Mouse (Mus musculus) midbrain, embryonic 10.5 days (tissue): ENCODE results near the gene Olfr91. TPM values are rescaled to one million over a fixed set of nuclear protein-coding genes. Genes with fewer than 3 reads are reported as not detected.

Source experiments
- DNase-seq: peaks from one replicate; pipeline ENCODE4 v3.0.0-alpha.2; 2017; ENCODE audit warnings: low spot score
- H3K27ac ChIP-seq: fragments of 300-500 bp; sonication (generic); replicated peaks from 2 replicates; pipeline ENCODE4 v1.5.1; 2016; ENCODE audit warnings: mild to moderate bottlenecking
- H3K27me3 ChIP-seq: fragments of 300-500 bp; sonication (generic); 2 replicates; pipeline ENCODE4 v1.6.1; 2016; ENCODE audit warnings: low read depth, mild to moderate bottlenecking; ENCODE audit not compliant: poor library complexity, severe bottlenecking
- H3K36me3 ChIP-seq: fragments of 300-500 bp; sonication (generic); 2 replicates; pipeline ENCODE4 v1.6.1; 2016; ENCODE audit warnings: mild to moderate bottlenecking, moderate library complexity
- H3K4me1 ChIP-seq: fragments of 300-500 bp; sonication (generic); 2 replicates; pipeline ENCODE4 v1.6.1; 2016
- H3K4me3 ChIP-seq: fragments of 300-500 bp; sonication (generic); 2 replicates; pipeline ENCODE4 v1.5.1; 2016; ENCODE audit warnings: mild to moderate bottlenecking, moderate library complexity
- H3K9me3 ChIP-seq: fragments of 300-500 bp; sonication (generic); replicated peaks from 2 replicates; pipeline ENCODE4 v1.6.1; 2016; ENCODE audit warnings: mild to moderate bottlenecking
- WGBS: fragments of 180-500 bp; shearing (Covaris S2); methylation state at CpG from one replicate; pipeline ENCODE4 v1.1.7; 2016; 5-methylcytosine and 5-hydroxymethylcytosine counted together
- polyA plus RNA-seq: library from polyadenylated mRNA; unstranded; fragments of >200 nt; fragmentation: Nextera tagmentation; extraction: Ambion mirVana; gene quantifications from 2 replicates; pipeline ENCODE4 v1.2.1, GENCODE M21; 2016

Gene Olfr91
- polyA plus RNA-seq, 1 experiment from 2014 or later: not detected

GRCm38 (mm10) chr17:37050876-37051275 is 47.2 kb downstream of the Olfr91 start:
- Histone ChIP-seq H3K9me3 (no peaks in the 10 kb centered on the region), H3K4me1 (peaks cover 57% of the 10 kb centered on the region), H3K4me3 (peak overlapping the region; percentile 77), H3K36me3 (peaks cover 29% of the 10 kb centered on the region), H3K27me3 (peaks cover 32% of the 10 kb centered on the region), H3K27ac (peak overlapping the region; percentile 88)
- WGBS: 3% methylated on average over 27 of the region's 27 CpGs
- no peak for DNase-seq

GRCm38 (mm10) chr17:37050399-37050798 is 47.7 kb downstream of the Olfr91 start:
- 1% methylated on average over 22 of the region's 22 CpGs for WGBS
- no peaks in the 10 kb centered on the region for H3K9me3 ChIP-seq
- H3K36me3 ChIP-seq: peaks cover 24% of the 10 kb centered on the region
- H3K27me3 ChIP-seq: peaks cover 32% of the 10 kb centered on the region
- H3K4me3 ChIP-seq: peak overlapping the region; percentile 77
- peak; percentile 91 for DNase-seq
- peaks cover 61% of the 10 kb centered on the region for H3K4me1 ChIP-seq
- peak overlapping the region; percentile 88 for H3K27ac ChIP-seq

DNA sequence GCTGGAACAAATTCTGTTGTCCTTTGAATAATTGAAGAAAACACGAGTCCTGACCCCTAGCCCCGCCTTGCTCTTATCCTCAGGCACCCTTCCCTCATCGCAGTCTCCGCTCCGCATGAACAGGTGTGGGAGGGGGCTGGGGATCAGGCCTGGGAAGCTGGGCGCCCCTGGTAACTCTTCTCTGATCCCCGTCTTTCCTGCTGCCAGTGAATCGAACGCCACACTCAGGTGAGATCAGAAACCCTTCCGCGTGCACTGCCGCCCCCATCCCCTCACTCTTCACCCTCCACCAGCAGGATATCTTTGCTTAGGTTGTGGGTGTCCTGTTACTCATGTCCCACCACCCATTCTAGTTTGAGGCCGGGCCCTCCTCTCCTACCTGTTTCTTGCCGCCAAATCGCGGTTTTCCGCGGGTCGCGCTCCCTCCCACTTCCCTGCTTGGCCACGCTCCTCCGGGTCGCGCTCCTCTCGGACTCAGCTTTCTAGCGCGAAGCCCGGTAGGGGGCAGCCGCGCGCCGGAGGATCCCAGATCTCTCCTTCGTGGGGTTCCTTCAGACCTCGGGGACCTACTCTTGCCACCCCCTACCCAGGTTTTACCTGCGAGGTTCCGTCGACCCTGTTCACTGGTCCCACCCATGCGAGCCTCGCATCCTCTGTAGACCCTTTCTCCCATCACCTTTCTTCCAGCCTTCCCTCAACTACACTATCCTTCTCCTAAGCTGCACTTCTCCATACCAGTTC is 48.3 kb downstream of the Olfr91 start:
- H3K4me3 ChIP-seq: peak overlapping the region; percentile 77
- peak; percentile 71 for DNase-seq
- H3K27ac ChIP-seq: peak overlapping the region; percentile 88; the same call in 1 of the 2 replicates
- H3K9me3 ChIP-seq: no peaks in the 10 kb centered on the region
- H3K36me3 ChIP-seq: peaks cover 17% of the 10 kb centered on the region
- WGBS: under 1% methylated on average over 39 of the region's 39 CpGs
- H3K27me3 ChIP-seq: peaks cover 32% of the 10 kb centered on the region
- peaks cover 64% of the 10 kb centered on the region for H3K4me1 ChIP-seq

DNA sequence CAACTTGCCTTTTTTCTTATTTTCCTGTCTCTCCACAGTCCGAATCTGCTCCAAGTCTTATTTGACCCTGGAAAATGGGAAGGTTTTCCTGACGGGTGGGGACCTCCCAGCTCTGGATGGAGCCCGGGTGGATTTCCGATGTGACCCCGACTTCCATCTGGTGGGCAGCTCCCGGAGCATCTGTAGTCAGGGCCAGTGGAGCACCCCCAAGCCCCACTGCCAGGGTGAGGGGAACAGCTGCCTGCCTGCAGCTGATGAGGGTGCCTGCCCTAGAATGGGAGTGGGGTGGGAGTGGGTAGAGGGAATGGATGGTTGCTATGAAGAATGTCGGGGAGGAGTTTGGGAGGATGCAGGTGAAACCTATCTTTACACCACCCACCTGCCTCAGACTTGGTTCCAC is 49.7 kb downstream of the Olfr91 start:
- H3K4me3 ChIP-seq: 0 out of 2 replicates have a peak overlapping the region, but pooled peaks have one; percentile 5

DNA sequence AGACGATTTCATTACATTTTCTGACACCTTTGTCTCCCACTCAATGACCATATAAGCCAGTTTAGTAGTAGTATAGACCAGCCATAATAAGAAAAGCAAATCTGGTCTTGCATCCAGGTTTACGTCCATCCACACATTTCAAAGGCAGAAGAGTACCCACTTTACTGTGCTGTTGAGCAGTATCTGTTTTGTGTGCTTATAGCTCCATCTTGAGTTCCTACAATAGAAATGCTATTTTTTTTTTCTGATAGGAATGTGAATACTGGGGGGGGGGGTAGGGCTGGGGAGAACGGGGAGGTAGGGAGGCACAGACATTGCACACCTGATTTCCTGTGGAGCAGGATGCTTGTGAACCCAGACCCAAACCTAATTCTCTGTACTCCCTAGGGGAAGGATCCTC is 50.1 kb downstream of the Olfr91 start:
- 43% methylated on average over 3 of the region's 3 CpGs for WGBS
- Histone ChIP-seq H3K4me3 (no peak overlapping the region), H3K9me3 (no peaks in the 10 kb centered on the region), H3K27ac (no peak overlapping the region), H3K27me3 (peaks cover 32% of the 10 kb centered on the region), H3K36me3 (no peaks in the 10 kb centered on the region), H3K4me1 (peaks cover 64% of the 10 kb centered on the region)
- no peak for DNase-seq

More for the DNA sequence above, 49.7 kb downstream of the Olfr91 start:
- Histone ChIP-seq H3K4me1 (peaks cover 64% of the 10 kb centered on the region), H3K36me3 (peaks cover 4% of the 10 kb centered on the region; the same call in 1 of the 2 replicates), H3K27ac (no peak overlapping the region), H3K9me3 (no peaks in the 10 kb centered on the region), H3K27me3 (peaks cover 32% of the 10 kb centered on the region)
- WGBS: 57% methylated on average over 7 of the region's 7 CpGs
- DNase-seq: no peak

DNA sequence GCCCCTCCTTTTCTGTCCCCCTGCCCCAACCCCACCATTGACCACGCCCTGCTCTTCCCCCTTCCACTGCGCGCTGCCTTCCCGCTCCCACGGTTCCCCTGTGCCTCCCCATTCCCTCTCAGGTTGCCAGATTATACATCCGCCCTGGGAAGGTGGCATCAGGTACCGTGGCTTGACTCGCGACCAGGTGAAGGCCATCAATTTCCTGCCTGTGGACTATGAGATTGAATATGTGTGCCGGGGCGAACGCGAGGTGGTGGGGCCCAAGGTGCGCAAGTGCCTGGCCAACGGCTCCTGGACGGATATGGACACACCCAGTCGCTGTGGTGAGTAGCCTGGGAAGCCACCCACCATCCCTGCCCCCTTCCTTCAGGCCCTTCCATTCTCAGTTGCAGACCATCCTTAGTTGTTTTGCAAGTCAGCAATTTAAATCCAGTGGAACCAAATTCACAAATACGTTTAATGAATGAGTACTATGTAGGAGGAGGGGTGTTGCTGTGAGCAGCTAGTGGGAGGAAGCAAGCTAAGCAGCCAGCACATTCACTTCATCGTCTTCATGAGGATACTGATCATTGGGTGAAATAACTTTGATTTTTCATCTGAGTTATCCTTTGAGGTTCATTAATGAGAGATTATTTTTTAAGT is 50.6 kb downstream of the Olfr91 start:
- WGBS: 12% methylated on average over 19 of the region's 19 CpGs
- Histone ChIP-seq H3K27ac (no peak overlapping the region; the same call in 1 of the 2 replicates), H3K36me3 (no peaks in the 10 kb centered on the region), H3K4me3 (peak overlapping the region; percentile 92), H3K4me1 (peaks cover 63% of the 10 kb centered on the region), H3K9me3 (no peaks in the 10 kb centered on the region), H3K27me3 (peaks cover 32% of the 10 kb centered on the region)
- peak; percentile 15 for DNase-seq

DNA sequence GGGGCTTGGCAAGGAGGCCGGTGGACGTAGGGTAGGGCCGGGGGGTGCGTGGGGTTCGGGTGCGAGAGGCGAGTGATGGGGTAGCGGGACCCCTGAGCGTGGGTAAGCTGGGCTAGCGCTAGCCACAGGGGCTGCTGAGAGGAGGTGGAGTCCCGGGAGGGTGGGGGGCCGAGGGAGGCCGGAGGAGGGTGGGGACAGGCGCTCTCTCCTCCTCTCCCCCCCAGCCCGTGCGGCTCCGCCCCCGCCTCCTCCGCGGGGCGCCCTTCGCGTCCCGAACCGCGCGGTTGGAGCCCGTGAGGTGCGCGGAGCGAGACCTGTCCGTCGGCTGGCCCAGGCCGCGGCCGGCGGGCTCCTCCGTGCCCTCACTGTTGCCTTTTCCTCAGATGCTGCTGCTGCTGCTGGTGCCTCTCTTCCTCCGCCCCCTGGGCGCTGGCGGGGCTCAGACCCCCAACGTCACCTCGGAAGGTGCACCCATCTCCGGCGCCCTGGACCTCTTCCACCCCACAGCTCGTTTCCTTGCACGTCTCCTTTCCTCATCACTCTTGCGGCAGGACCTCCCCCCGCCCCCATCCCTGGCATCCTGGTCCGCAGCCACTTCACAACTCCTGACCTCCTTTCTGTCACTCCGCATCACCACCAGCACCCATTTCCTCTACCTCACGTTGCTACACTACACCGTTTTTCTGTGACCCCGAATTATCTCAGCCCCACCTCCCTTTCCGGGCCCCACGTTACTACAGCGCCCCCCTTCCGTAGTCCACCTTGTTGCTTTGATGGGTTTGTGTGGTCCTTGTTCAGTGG is 51.6 kb downstream of the Olfr91 start:
- H3K4me1 ChIP-seq: peaks cover 58% of the 10 kb centered on the region
- H3K27me3 ChIP-seq: peaks cover 32% of the 10 kb centered on the region

DNA sequence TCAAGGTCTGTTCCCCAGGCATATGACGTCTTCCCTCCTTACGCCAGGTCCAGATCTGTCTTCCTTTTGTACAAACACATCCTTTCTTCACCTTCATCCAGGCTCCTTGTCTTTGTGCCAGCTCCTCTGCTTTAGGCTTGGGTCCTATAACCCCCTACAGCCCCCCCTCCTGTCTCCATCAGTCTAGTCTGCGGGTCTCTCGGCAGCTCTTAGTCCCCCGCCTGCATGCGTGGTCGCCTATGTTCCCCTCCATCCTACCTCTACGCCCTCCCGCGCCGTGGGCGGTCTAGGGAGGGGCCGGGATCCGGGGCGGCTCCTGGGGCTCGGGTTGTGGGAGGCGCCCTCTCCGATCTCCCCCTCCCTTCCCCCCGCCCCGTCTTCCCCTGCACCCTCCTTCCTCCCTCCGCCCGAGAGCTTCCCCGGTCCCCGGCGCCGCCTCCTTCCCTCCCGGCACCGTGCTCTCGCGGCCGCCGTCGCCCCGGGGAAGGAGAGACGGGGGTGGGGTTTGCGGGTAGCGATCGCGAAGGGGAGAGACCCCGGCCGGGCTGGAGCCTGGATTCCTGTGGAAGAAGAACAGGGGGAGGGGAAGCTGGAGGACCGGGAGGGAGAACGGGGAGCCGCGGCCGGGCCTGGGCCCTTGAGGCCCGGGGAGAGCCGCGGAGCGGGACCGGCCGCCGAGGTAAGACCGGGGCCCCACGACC is 52.3 kb downstream of the Olfr91 start, which contains the start of gene Gabbr1:
Gene Gabbr1 (plus strand): TSS at position 356 of the 701 bp plus-strand sequence.
- H3K27ac ChIP-seq: peak within 1 kb of the TSS; percentile 96
- H3K9me3 ChIP-seq: no peaks in the 10 kb centered on the region
- peaks cover 50% of the 10 kb centered on the region for H3K4me1 ChIP-seq
- peak; percentile 86 for DNase-seq
- H3K27me3 ChIP-seq: peaks cover 32% of the 10 kb centered on the region
- 1% methylated on average over 40 of the region's 55 CpGs for whole genome bisulfite sequencing
- H3K4me3 ChIP-seq: peak within 1 kb of the TSS; percentile 92
- no peaks in the 10 kb centered on the region for H3K36me3 ChIP-seq

More for the DNA sequence above, 51.6 kb downstream of the Olfr91 start:
- Histone ChIP-seq H3K4me3 (peak overlapping the region; percentile 92), H3K36me3 (no peaks in the 10 kb centered on the region), H3K27ac (peak overlapping the region; percentile 96), H3K9me3 (no peaks in the 10 kb centered on the region)
- DNase-seq: peak; percentile 76
- under 1% methylated on average over 51 of the region's 58 CpGs for WGBS

- DNase-seq: no peak
- Histone ChIP-seq H3K36me3 (no peaks in the 10 kb centered on the region), H3K27me3 (peaks cover 30% of the 10 kb centered on the region), H3K9me3 (no peaks in the 10 kb centered on the region), H3K27ac (peak overlapping the region; percentile 96), H3K4me1 (peaks cover 40% of the 10 kb centered on the region), H3K4me3 (peak overlapping the region; percentile 92)
- WGBS: 84% methylated on average over 7 of the region's 7 CpGs
These were observed 53.3 kb downstream of the Olfr91 start for GRCm38 (mm10) chr17:37044651-37045244.
